ENCODE assay signal across 8 mouse cellular contexts in the genomic region with DNA sequence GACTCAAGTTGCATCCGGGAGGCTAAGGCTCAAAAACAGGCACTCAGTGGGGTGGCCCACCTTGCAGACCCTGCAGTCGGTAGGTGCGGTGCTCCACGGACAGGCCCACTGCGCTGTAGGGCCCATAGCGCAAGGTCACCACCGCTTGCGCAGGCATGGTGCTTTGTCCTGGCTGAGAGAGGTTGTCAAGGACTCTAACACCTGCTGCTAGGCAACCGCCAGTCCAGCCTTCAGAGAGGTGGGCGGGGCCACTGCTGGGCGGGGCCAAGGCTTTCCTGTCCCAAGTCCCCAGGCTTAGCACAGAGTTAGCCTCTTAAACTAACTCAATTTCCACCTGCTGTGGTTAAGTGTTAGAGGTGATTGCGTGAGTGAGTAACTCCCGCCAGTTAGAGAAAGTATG. TPM values are rescaled to one million over a fixed set of nuclear protein-coding genes. Genes with fewer than 3 reads are reported as not detected.
DNase-seq lines count a peak whose midpoint lies in the region; ATAC-seq lines count a peak whose summit lies in the region.

1700024G13Rik (minus strand) TSS at position 196 of the 400 bp plus-strand sequence.

- 3% methylated on average over 13 of the region's 13 CpGs for WGBS in heart, embryonic 11.5 days (ENCODE audit: insufficient replicate concordance)
- WGBS in kidney, embryonic 14.5 days = 3% methylated on average over 13 of the region's 13 CpGs
- WGBS in stomach, embryonic 14.5 days = 5% methylated on average over 13 of the region's 13 CpGs

- no peak within 1 kb of the TSS for H3K4me3 ChIP-seq in heart, embryonic 11.5 days (ENCODE audit: low read depth, low read length)
- H3K4me3 ChIP-seq in kidney, embryonic 14.5 days (ENCODE audit: low read length) = no peak within 1 kb of the TSS
- H3K4me3 ChIP-seq in stomach, embryonic 14.5 days (ENCODE audit: low read depth, low read length) = no peak within 1 kb of the TSS

- H3K27ac ChIP-seq in heart, embryonic 11.5 days (ENCODE audit: low read depth, low read length) = no peak within 1 kb of the TSS
- H3K27ac ChIP-seq in kidney, embryonic 14.5 days (ENCODE audit: low read depth, low read length) = no peak within 1 kb of the TSS
- H3K27ac ChIP-seq in stomach, embryonic 14.5 days (ENCODE audit: low read length) = no peak within 1 kb of the TSS

- H3K4me1 ChIP-seq in heart, embryonic 11.5 days (ENCODE audit: control insufficient read depth, insufficient read depth, low read length) = no peaks in the 10 kb centered on the region
- no peaks in the 10 kb centered on the region for H3K4me1 ChIP-seq in kidney, embryonic 14.5 days (ENCODE audit: control insufficient read depth, insufficient read depth, low read length)
- no peaks in the 10 kb centered on the region for H3K4me1 ChIP-seq in stomach, embryonic 14.5 days (ENCODE audit: control insufficient read depth, insufficient read depth, low read length)

- peaks cover 4% of the 10 kb centered on the region; the same call in 1 of the 2 replicates for H3K27me3 ChIP-seq in heart, embryonic 11.5 days (ENCODE audit: control insufficient read depth, insufficient read depth, low read length)
- no peaks in the 10 kb centered on the region for H3K27me3 ChIP-seq in kidney, embryonic 14.5 days (ENCODE audit: control insufficient read depth, insufficient read depth, low read length)
- H3K27me3 ChIP-seq in stomach, embryonic 14.5 days (ENCODE audit: control insufficient read depth, insufficient read depth, low read length) = no peaks in the 10 kb centered on the region

- H3K9ac ChIP-seq in heart, embryonic 11.5 days (ENCODE audit: low read depth, low read length) = no peak within 1 kb of the TSS
- H3K9ac ChIP-seq in kidney, embryonic 14.5 days (ENCODE audit: low read depth, low read length) = no peak within 1 kb of the TSS
- no peak within 1 kb of the TSS for H3K9ac ChIP-seq in stomach, embryonic 14.5 days (replicated peaks; ENCODE audit: low read depth, low read length)

- H3K9me3 ChIP-seq in heart, embryonic 11.5 days (replicated peaks; ENCODE audit: control insufficient read depth, low read length) = no peaks in the 10 kb centered on the region
- H3K9me3 ChIP-seq in kidney, embryonic 14.5 days (ENCODE audit: control insufficient read depth, low read length) = no peaks in the 10 kb centered on the region
- no peaks in the 10 kb centered on the region for H3K9me3 ChIP-seq in stomach, embryonic 14.5 days (ENCODE audit: control insufficient read depth, low read depth, low read length)

- ATAC-seq in heart, embryonic 11.5 days (replicated peaks; ENCODE audit: insufficient number of reproducible peaks, low FRiP score, low TSS enrichment) = peak; percentile 75
- peak; percentile 87 for ATAC-seq in kidney, embryonic 14.5 days (ENCODE audit: low FRiP score, low TSS enrichment)
- ATAC-seq in stomach, embryonic 14.5 days (ENCODE audit: insufficient number of reproducible peaks, insufficient read depth, low FRiP score, low read depth) = peak; percentile 85

- peak; percentile 21 for DNase-seq in CD4-positive helper T cell, adult 2 months (ENCODE audit: low read depth, low spot score)
- DNase-seq in c-Kit-positive CD71-negative TER-119-negative erythroid progenitor cells, embryonic 14.5 days (ENCODE audit: low read depth) = peak; percentile 42
- peak; percentile 46 for DNase-seq in lung, postnatal 14 days
- no peak for DNase-seq in layer of hippocampus, postnatal 25 days (ENCODE audit: extremely low spot score in 1 of 2, low spot score in 1 of 2)
- no peak for DNase-seq in spleen, adult 12 weeks (ENCODE audit: low spot score)

- H3K4me2 ChIP-seq in heart, embryonic 11.5 days = no peak within 1 kb of the TSS
- H3K4me2 ChIP-seq in kidney, embryonic 14.5 days (replicated peaks; ENCODE audit: low read depth, low read length) = no peak within 1 kb of the TSS; the same call in 1 of the 2 replicates
- no peak within 1 kb of the TSS for H3K4me2 ChIP-seq in stomach, embryonic 14.5 days (replicated peaks; ENCODE audit: low read depth, low read length)

- no peaks in the 10 kb centered on the region for H3K36me3 ChIP-seq in heart, embryonic 11.5 days (ENCODE audit: control insufficient read depth, insufficient read depth, low read length)
- no peaks in the 10 kb centered on the region for H3K36me3 ChIP-seq in kidney, embryonic 14.5 days (ENCODE audit: control insufficient read depth, insufficient read depth, low read length)
- no peaks in the 10 kb centered on the region for H3K36me3 ChIP-seq in stomach, embryonic 14.5 days (ENCODE audit: control insufficient read depth, insufficient read depth, low read length)

RNA-seq across cellular contexts. Expression of gene 1700024G13Rik, which starts in this region (rescaled TPM):
- not detected in 2 replicates for polyA plus RNA-seq in heart, embryonic 11.5 days (2014; fragmentation: Nextera tagmentation; extraction: Ambion mirVana)
- polyA plus RNA-seq in kidney, embryonic 14.5 days (2014; fragmentation: Nextera tagmentation; extraction: Ambion mirVana) = not detected in 2 replicates
- not detected in 2 replicates for polyA plus RNA-seq in stomach, embryonic 14.5 days (2014; fragmentation: Nextera tagmentation; extraction: Ambion mirVana)
- not detected for total RNA-seq in layer of hippocampus, postnatal 25 days (2021)

Comparison
In these comparisons a context has a peak if more than half of its experiments do, and no peak if none do; other contexts are left out.
1. Peak in ATAC-seq in heart, embryonic 11.5 days; RNA of the gene not detected or under 1 TPM.
2. Peak in ATAC-seq in kidney, embryonic 14.5 days; RNA of the gene not detected or under 1 TPM.
3. Peak in ATAC-seq in stomach, embryonic 14.5 days; RNA of the gene not detected or under 1 TPM.
4. DNase-seq: peak in CD4-positive helper T cell, adult 2 months (single experiment), c-Kit-positive CD71-negative TER-119-negative erythroid progenitor cells, embryonic 14.5 days (single experiment) and lung, postnatal 14 days (single experiment); none in layer of hippocampus, postnatal 25 days (0 of 2) and spleen, adult 12 weeks (single experiment).
5. Peak in every context shown above with its lines, with median percentiles within 50 percentile points of each other: ATAC-seq.